Mouse (Mus musculus) erythroid progenitor cell, adult 5-6 weeks (primary cell): ENCODE measurements around the gene Vmp1. TPM values are rescaled to one million over a fixed set of nuclear protein-coding genes. Genes with fewer than 3 reads are reported as not detected.

Experiments
- ATAC-seq: replicated peaks from 2 replicates; pipeline ENCODE4 v1.8.0; 2016; ENCODE audit warnings: moderate number of reproducible peaks, mild to moderate bottlenecking, moderate TSS enrichment, inconsistent platforms; ENCODE audit not compliant: poor library complexity, low FRiP score, severe bottlenecking
- total RNA-seq, 2 experiments: library from RNA; stranded (forward) in 1 of 2; stranded (reverse) in 1 of 2; fragments of 150-400 nt in 1 of 2; fragments of 186-747, 209-891 nt in 1 of 2; gene quantifications; 2 replicates each; pipeline versions ENCODE4 v1.2.3 to v1.2.4; 2015 to 2017; ENCODE audit warnings: low replicate concordance in 2 of 2

Gene Vmp1
- total RNA-seq, 2 experiments from 2014 or later: 73.2 to 113 TPM

GRCm38 (mm10) chr11:86678957-86679356 is 4.7 kb downstream of the Vmp1 start:
- ATAC-seq: no peak

- peak; percentile 77 for ATAC-seq
Measured at GRCm38 (mm10) chr11:86675520-86675919, 8.1 kb downstream of the Vmp1 start.

DNA sequence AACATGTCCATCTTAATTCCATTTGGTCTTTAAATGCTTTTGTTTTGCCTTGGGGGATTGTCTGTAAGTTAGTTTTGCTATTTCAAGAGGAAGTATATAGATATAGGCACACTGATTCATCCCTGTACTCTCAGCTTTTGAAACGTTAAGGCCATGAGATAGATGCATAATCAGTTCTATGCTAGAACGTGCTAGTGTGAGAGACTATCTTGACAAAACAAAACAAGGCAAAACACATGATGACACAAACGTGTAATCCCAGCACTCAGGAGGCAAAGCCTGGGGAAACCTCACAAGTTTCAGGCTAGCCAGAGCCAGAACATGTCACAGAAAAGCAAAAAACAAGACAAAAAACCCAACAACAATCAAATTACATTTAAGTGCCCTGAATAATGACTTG is 10.9 kb downstream of the Vmp1 start:
- no peak for ATAC-seq

- ATAC-seq: no peak
Measured at GRCm38 (mm10) chr11:86671041-86671675, 12.5 kb downstream of the Vmp1 start.

- no peak for ATAC-seq
Measured at GRCm38 (mm10) chr11:86668169-86668568, 15.5 kb downstream of the Vmp1 start.

DNA sequence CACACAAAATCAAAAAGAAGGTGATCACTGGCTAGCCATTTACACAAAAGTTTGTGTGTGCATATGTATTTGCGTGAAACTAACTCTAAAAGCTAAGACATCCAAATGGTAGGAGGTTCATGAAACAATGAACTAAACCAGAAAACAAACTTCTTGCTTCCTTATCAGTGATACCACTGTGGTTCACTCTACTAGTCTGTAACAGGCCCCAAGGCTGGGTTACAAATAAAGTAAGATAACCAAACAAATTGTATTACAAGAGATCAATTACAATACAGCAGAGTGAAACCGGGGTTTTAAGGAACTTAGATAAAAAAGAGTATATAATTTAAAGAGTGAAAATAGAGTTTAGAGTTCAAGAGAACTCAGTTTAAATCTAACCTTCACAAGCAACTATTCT is 16.1 kb downstream of the Vmp1 start:
- ATAC-seq: no peak

GRCm38 (mm10) chr11:86664406-86664805 is 19.2 kb downstream of the Vmp1 start:
- no peak for ATAC-seq

DNA sequence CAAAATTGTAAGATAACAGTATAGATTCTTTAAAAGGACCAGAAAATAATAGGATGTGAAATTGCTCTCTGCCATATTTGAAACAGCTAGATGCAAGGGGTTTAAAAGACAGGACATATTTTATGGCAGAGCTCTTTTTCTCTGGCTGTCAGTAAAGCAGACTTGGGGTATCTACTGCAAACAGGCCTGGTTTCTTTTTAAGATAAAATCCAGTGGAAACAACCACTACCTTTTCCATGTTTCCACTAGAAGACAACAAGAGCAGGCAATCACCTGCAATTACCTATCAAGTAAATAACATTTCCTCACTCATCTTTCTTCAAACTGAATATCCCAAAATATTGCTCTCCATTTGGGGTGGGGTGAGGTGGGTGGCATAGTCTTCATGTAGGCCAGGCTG is 19.7 kb downstream of the Vmp1 start:
- ATAC-seq: peak; percentile 67

DNA sequence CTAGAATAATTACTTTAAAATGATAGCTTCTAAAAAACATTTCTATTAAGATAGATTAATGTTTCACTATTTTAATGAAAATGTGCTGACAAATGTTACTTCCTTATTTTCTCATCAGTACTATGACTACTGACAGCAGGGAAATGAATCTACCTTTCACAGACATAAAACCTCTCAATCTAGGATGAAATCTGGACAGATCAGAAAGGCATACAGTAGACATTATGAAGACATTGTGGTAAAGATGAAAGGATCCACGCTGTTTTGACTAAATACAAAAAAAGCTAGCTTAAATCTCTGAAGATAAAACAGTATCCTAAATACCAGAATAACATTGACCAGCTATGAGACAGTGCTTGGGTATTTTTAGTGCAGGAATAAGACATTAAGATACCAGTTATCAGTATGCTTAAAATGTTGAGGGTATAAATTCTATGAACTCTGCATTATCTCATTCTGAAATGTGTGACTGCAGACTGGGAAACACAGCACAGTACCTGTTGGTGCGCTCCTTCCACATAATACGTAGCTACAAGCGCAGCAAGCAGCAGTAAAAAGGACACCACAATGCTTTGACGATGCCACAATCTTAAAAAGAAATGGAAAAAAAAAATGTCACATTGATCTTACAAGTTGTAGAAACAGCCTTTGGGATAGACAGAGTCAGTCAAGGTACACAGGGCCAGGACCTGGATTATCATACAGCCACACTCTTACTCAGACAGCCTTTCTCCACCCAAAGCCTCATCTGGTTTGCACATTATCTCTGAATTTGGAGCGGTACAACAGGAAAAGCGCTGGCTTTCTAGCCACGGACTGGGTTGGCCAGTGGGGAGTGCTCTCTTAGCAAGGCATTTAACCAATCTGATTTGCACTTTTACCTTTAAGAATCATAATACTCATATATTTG is 20.4 kb downstream of the Vmp1 start:
- ATAC-seq: peak; percentile 93

GRCm38 (mm10) chr11:86657863-86658262 is 25.8 kb downstream of the Vmp1 start:
- peak; percentile 68 for ATAC-seq

DNA sequence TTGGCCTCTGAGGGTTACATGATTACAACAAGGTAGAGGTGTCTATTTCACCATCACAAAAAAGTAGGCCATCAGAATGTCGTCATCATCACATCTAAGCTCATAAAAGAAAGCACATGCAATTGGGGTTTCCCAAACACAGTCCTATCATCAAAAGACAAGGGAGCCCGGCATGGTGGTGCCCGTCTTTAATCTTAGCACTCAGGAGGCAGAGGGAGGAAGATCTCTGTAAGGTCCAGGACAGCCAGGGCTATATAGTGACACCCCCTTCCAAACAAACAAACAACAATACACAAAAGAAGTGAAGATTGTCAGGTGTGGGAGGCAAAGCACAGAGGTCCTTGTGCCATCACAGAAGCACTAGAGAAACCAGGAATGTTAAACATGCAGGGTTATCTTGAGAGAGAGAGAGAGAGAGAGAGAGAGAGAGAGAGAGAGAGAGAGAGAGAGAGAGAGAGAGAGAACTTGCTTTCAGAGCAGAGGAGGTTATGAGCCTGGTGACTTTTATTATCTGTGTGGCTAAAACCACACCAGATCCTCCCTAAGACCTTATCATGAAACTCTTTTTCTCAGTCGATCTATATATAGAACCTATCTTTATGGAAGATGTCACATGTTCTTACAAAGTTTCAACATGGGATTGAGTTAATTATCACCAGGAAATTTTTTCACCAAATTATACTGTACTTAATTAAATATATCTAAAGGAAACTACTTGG is 26.6 kb downstream of the Vmp1 start:
- ATAC-seq: no peak

- ATAC-seq: 0 out of 2 replicates have a peak, but pooled peaks have one; percentile 49
Measured at GRCm38 (mm10) chr11:86655671-86656070, 28.0 kb downstream of the Vmp1 start.

DNA sequence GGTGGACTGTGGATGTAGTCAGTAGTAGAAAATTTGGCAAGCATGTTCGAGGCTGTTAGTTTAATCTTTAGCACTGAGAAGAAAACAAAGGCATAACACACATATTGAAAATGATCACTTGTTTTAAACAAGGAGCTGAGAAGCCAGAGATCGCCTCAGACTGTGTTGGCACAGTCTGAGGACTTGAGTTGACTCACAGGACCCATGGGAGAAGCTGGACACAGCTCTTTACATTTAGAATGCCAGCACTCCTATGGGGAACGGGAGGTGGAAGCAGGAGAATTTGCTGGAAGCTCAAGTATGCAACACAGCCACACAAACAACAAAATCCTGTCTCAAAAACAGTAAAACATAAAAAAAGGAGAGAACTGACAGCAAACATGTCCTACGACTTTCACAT is 29.5 kb downstream of the Vmp1 start:
- ATAC-seq: no peak

GRCm38 (mm10) chr11:86653446-86653845 is 30.2 kb downstream of the Vmp1 start:
- ATAC-seq: peak; percentile 77

DNA sequence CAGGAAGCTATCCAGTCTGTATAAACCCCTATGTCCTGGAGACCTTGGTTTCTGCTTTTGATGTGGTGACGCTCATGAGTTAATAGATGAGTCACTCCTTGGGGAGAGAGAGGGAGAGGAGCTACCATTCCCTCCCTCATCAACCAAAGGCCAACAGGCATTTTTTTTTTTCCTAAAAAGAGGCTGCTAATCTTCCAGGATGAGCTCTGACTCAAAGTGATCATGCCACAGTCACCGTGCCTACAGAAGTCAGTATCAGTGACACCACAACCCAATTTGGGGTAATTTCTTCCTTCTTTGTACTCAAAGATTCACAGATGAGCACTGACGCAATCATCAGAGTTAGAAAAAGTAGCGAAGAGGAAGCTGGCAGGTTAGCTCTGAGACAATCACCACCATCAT is 31.1 kb downstream of the Vmp1 start:
- ATAC-seq: no peak

DNA sequence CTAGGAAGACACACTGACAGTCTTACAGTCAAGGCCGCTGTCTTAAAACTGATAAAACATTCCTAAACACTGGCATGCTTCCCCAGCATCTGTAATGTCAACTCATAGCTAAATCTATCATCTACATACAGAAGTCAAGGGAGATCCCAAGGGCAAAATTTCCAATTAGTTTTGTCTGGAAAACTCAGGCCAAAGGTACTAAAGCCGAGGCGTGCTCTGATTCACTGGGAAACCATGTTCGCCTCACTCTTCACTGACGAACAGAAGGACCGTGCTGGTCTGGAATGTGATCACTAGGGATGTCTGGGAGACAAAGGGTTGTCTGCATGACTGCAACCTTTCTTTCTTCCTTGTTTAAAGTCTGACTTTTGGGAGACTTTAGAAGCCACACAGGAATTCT is 33.0 kb downstream of the Vmp1 start:
- no peak for ATAC-seq

DNA sequence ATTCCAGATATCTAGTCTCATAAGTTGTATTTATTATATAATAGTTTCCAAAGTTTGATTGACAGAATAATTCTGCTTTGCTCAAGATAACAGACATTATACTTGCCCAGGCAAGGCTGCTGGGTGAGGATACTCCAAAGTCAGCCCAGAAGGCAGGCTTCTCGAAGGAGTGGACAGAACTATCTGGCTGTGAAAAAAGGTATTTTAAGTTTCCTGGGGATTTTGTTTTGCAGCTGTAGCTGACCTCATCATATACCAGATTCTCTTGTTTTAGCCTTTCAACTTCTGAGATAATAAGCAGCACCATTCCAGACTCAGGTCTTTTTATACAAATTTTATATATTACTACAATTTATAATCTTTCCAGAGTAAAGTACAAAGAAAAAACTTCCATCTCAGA is 34.1 kb downstream of the Vmp1 start:
- no peak for ATAC-seq

GRCm38 (mm10) chr11:86647706-86648447 is 35.8 kb downstream of the Vmp1 start:
- ATAC-seq: no peak

- no peak for ATAC-seq
Measured at GRCm38 (mm10) chr11:86646885-86647459, 36.7 kb downstream of the Vmp1 start.
